Mouse (Mus musculus): ENCODE data around the gene Srr. TPM values are rescaled to one million over a fixed set of nuclear protein-coding genes. Genes with fewer than 3 reads are reported as not detected.

The Srr gene
- polyA plus RNA-seq, 1 experiment from 2014 or later = 27.8 TPM

DNA sequence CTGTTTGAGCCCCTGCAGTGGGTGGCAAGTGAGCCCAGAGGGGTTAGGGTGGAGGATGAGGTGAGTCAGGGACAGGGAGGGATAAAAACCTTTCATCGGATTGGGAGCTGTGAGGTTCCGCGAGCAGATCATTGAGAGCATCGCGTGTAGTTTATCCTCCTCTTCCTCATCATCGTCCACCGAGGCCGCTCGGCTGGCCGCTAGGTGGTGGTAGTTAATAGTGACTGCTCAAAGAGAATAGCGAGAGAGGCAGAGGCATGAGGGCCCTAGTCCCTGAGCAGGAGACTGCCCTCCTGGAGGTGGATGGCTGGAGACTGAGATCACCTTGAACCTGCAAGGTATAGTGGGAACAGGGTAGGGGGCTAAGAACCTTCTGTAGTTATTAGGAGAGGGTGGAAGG is 62.3 kb downstream of the Srr start:
- Histone ChIP-seq H3K9ac (ENCODE audit: low read depth, low read length) (no peak overlapping the region), H3K27me3 (ENCODE audit: control insufficient read depth, insufficient read depth, low read length) (no peaks in the 10 kb centered on the region), H3K4me2 (replicated peaks; ENCODE audit: low read depth, low read length) (no peak overlapping the region), H3K4me3 (ENCODE audit: low read depth, low read length) (no peak overlapping the region), H3K27ac (ENCODE audit: low read depth, low read length) (no peak overlapping the region), H3K36me3 (ENCODE audit: control insufficient read depth, insufficient read depth, low read length) (no peaks in the 10 kb centered on the region), H3K9me3 (ENCODE audit: control insufficient read depth, low read length) (no peaks in the 10 kb centered on the region), H3K4me1 (replicated peaks; ENCODE audit: control insufficient read depth, insufficient read depth, low read length) (no peaks in the 10 kb centered on the region)
- 30% methylated on average over 11 of the region's 11 CpGs for WGBS
- no peak for ATAC-seq (ENCODE audit: low FRiP score)
- peak; percentile 43 for DNase-seq (ENCODE audit: low spot score)

DNA sequence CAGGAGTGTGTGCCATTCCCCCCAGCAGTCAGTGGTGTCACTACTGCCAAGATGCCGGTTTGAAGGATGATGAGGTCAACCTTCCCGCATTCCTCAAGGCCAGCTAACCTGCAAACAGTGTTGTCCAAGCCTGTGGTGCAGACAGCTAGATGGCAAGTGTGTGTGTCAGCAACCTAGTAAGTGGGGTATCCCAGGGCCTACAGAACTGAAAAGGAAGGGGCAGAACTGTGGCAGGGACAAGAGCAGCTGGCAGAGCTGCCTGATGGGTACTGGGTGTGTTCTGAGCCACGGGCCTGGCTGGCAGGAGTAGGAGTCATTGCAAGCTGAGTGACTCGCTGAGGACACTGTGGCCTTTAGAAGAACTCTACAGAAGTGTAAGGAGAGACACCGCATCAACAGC is 63.6 kb downstream of the Srr start:
- WGBS = 85% methylated on average over 5 of the region's 5 CpGs
- DNase-seq (ENCODE audit: low spot score) (no peak), ATAC-seq (ENCODE audit: low FRiP score) (no peak)
- H3K4me1 ChIP-seq (replicated peaks; ENCODE audit: control insufficient read depth, insufficient read depth, low read length) = no peaks in the 10 kb centered on the region
- H3K4me3 ChIP-seq (ENCODE audit: low read depth, low read length) = no peak overlapping the region
- H3K36me3 ChIP-seq (ENCODE audit: control insufficient read depth, insufficient read depth, low read length) = no peaks in the 10 kb centered on the region
- H3K27me3 ChIP-seq (ENCODE audit: control insufficient read depth, insufficient read depth, low read length) = no peaks in the 10 kb centered on the region
- H3K9ac ChIP-seq (ENCODE audit: low read depth, low read length) = no peak overlapping the region
- H3K9me3 ChIP-seq (ENCODE audit: control insufficient read depth, low read length) = no peaks in the 10 kb centered on the region
- H3K4me2 ChIP-seq (replicated peaks; ENCODE audit: low read depth, low read length) = no peak overlapping the region
- no peak overlapping the region for H3K27ac ChIP-seq (ENCODE audit: low read depth, low read length)

DNA sequence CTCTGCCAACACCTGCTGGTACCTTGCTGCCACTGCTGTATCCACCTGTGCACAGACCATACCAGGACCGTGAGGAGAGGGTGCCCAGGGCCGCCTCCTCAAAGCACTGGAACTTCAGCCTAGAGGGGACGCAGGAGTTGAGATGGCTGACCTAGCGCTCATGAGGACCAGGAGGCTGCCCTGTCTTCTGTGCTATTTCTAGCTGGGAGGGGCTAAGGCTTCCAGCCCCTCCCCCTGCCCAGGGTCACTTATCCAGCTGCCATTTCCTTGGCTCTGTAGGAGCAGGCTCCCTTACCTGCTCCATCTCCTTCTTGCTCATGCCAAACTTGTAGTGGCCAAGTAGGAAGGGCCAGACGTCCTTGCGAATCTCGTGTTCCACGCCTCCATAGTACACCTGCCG is 68.0 kb downstream of the Srr start:
- no peak overlapping the region for H3K27ac ChIP-seq (ENCODE audit: low read depth, low read length)
- no peaks in the 10 kb centered on the region for H3K4me1 ChIP-seq (replicated peaks; ENCODE audit: control insufficient read depth, insufficient read depth, low read length)
- no peaks in the 10 kb centered on the region for H3K27me3 ChIP-seq (ENCODE audit: control insufficient read depth, insufficient read depth, low read length)
- 85% methylated on average over 9 of the region's 9 CpGs for WGBS
- no peak overlapping the region for H3K4me3 ChIP-seq (ENCODE audit: low read depth, low read length)
- H3K9me3 ChIP-seq (ENCODE audit: control insufficient read depth, low read length) = no peaks in the 10 kb centered on the region
- H3K36me3 ChIP-seq (ENCODE audit: control insufficient read depth, insufficient read depth, low read length) = no peaks in the 10 kb centered on the region
- DNase-seq (ENCODE audit: low spot score) (no peak), ATAC-seq (ENCODE audit: low FRiP score) (no peak)
- no peak overlapping the region for H3K4me2 ChIP-seq (replicated peaks; ENCODE audit: low read depth, low read length)
- no peak overlapping the region for H3K9ac ChIP-seq (ENCODE audit: low read depth, low read length)

Other genes starting within 250 kb of the Srr start
- 106 and 118 TPM in 2 replicates for gene Pafah1b1, start 201.3 kb downstream of the Srr start, polyA plus RNA-seq (2014; fragmentation: Nextera tagmentation; extraction: Ambion mirVana)
- 45.0 and 46.8 TPM in 2 replicates for gene Mettl16, start 155.1 kb downstream of the Srr start, polyA plus RNA-seq (2014; fragmentation: Nextera tagmentation; extraction: Ambion mirVana)
- gene Mnt, start 95.0 kb downstream of the Srr start, polyA plus RNA-seq (2014; fragmentation: Nextera tagmentation; extraction: Ambion mirVana) = 4.8 and 5.0 TPM in 2 replicates
- 6.3 and 6.8 TPM in 2 replicates for gene Sgsm2, start 28.9 kb downstream of the Srr start, polyA plus RNA-seq (2014; fragmentation: Nextera tagmentation; extraction: Ambion mirVana)
- gene Tsr1, start 27.9 kb downstream of the Srr start, polyA plus RNA-seq (2014; fragmentation: Nextera tagmentation; extraction: Ambion mirVana) = 43.1 and 45.5 TPM in 2 replicates
- 16.7 and 20.7 TPM in 2 replicates for gene Smg6, start 125 bp downstream of the Srr start, polyA plus RNA-seq (2014; fragmentation: Nextera tagmentation; extraction: Ambion mirVana)
- 0.90 and 1.5 TPM in 2 replicates for gene Hic1, start 243.6 kb upstream of the Srr start, polyA plus RNA-seq (2014; fragmentation: Nextera tagmentation; extraction: Ambion mirVana)

All from hindbrain, embryonic 11.5 days (tissue).